Mouse (Mus musculus) embryonic fibroblast, embryonic 13.5 days (primary cell): ENCODE results near the gene Fcgr1.
A peak's percentile ranks its signal among the peaks of the same experiment; 100 is the strongest.
"Not testable (repeated sequence)": the region's sequence is repeated elsewhere in the genome, so short reads cannot be mapped to it uniquely, and the experiment has no call there.

ENCODE experiments used
- CTCF ChIP-seq: IDR thresholded peaks from 2 replicates; pipeline ENCODE4 v1.5.1; 2011; ENCODE audit warnings: mild to moderate bottlenecking, control low read depth, low read length, moderate library complexity, borderline replicate concordance; ENCODE audit not compliant: insufficient read depth
- POLR2A ChIP-seq: IDR thresholded peaks from 2 replicates; pipeline ENCODE4 v1.6.1; 2011; ENCODE audit warnings: low read depth, mild to moderate bottlenecking, control low read depth, low read length, moderate library complexity

DNA sequence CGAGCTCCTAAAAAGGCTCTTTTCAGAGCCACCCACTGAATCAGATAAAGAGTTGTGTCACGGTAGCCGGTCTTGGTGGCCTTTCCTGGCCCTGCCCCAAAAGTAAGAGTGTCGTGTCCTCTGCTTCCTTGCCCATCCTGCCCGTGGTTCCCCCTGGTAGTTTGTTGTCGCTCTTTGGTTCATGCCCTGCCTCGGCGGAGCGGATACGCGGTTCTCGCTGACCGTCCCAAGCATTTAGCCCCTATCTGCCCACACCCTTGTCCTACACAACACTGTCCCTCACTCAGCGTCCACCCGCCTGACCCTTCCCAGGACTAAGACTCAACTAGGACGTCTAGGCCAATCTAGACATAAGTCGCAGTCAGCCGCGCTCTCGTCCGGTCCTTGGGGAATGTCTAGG is 47.8 kb downstream of the Fcgr1 start:
- not testable (repeated sequence) for TF ChIP-seq CTCF
- TF ChIP-seq POLR2A, result peak; percentile 55
